Mouse (Mus musculus): ENCODE measurements around the gene Cpm. TPM values are rescaled to one million over a fixed set of nuclear protein-coding genes. Genes with fewer than 3 reads are reported as not detected.
"Not testable (repeated sequence)": the region's sequence is repeated elsewhere in the genome, so short reads cannot be mapped to it uniquely, and the experiment has no call there.

The Cpm gene
- polyA plus RNA-seq, 1 experiment from 2014 or later, result 83.7 TPM

GRCm38 (mm10) chr10:117593041-117593570, 36.2 kb upstream of the Cpm start:
- Histone ChIP-seq H3K27me3 (ENCODE audit: control insufficient read depth, insufficient read depth, low read depth, low read length) (no peaks in the 10 kb centered on the region), H3K27ac (ENCODE audit: low read length) (no peak overlapping the region), H3K9ac (ENCODE audit: low read length) (no peak overlapping the region), H3K4me1 (replicated peaks; ENCODE audit: control insufficient read depth, insufficient read depth, low read length) (peaks cover 9% of the 10 kb centered on the region), H3K4me3 (ENCODE audit: low read length) (no peak overlapping the region), H3K36me3 (ENCODE audit: control insufficient read depth, insufficient read depth, low read length) (no peaks in the 10 kb centered on the region), H3K4me2 (ENCODE audit: low read depth, low read length) (no peak overlapping the region), H3K9me3 (ENCODE audit: control insufficient read depth, low read length) (no peaks in the 10 kb centered on the region)
- no peak for ATAC-seq (ENCODE audit: low read depth)
- 90% methylated on average over 5 of the region's 5 CpGs for WGBS

- no peaks in the 10 kb centered on the region for H3K27me3 ChIP-seq (ENCODE audit: control insufficient read depth, insufficient read depth, low read depth, low read length)
- no peak for ATAC-seq (ENCODE audit: low read depth)
- no peak overlapping the region for H3K4me2 ChIP-seq (ENCODE audit: low read depth, low read length)
- no peaks in the 10 kb centered on the region for H3K9me3 ChIP-seq (ENCODE audit: control insufficient read depth, low read length)
- no peaks in the 10 kb centered on the region for H3K36me3 ChIP-seq (ENCODE audit: control insufficient read depth, insufficient read depth, low read length)
- H3K27ac ChIP-seq (ENCODE audit: low read length), result no peak overlapping the region
- 93% methylated on average over 13 of the region's 13 CpGs for WGBS
- H3K9ac ChIP-seq (ENCODE audit: low read length), result no peak overlapping the region
- no peak overlapping the region for H3K4me3 ChIP-seq (ENCODE audit: low read length)
- peaks cover 9% of the 10 kb centered on the region for H3K4me1 ChIP-seq (replicated peaks; ENCODE audit: control insufficient read depth, insufficient read depth, low read length)
Measured at GRCm38 (mm10) chr10:117593857-117594256, 35.4 kb upstream of the Cpm start.

- Histone ChIP-seq H3K4me1 (replicated peaks; ENCODE audit: control insufficient read depth, insufficient read depth, low read length) (peaks cover 9% of the 10 kb centered on the region), H3K4me2 (ENCODE audit: low read depth, low read length) (no peak overlapping the region), H3K27ac (ENCODE audit: low read length) (no peak overlapping the region), H3K9me3 (ENCODE audit: control insufficient read depth, low read length) (no peaks in the 10 kb centered on the region), H3K36me3 (ENCODE audit: control insufficient read depth, insufficient read depth, low read length) (no peaks in the 10 kb centered on the region), H3K27me3 (ENCODE audit: control insufficient read depth, insufficient read depth, low read depth, low read length) (no peaks in the 10 kb centered on the region), H3K9ac (ENCODE audit: low read length) (no peak overlapping the region), H3K4me3 (ENCODE audit: low read length) (no peak overlapping the region)
- no peak for ATAC-seq (ENCODE audit: low read depth)
- 86% methylated on average over 17 of the region's 17 CpGs for WGBS
Measured at GRCm38 (mm10) chr10:117594291-117594850, 34.9 kb upstream of the Cpm start.

GRCm38 (mm10) chr10:117594913-117595312, 34.4 kb upstream of the Cpm start:
- no peak for ATAC-seq (ENCODE audit: low read depth)
- no peak overlapping the region for H3K9ac ChIP-seq (ENCODE audit: low read length)
- no peak overlapping the region for H3K4me2 ChIP-seq (ENCODE audit: low read depth, low read length)
- no peak overlapping the region for H3K27ac ChIP-seq (ENCODE audit: low read length)
- no peak overlapping the region for H3K4me3 ChIP-seq (ENCODE audit: low read length)
- WGBS, result 88% methylated on average over 13 of the region's 13 CpGs
- no peaks in the 10 kb centered on the region for H3K9me3 ChIP-seq (ENCODE audit: control insufficient read depth, low read length)
- H3K4me1 ChIP-seq (replicated peaks; ENCODE audit: control insufficient read depth, insufficient read depth, low read length), result peaks cover 9% of the 10 kb centered on the region
- no peaks in the 10 kb centered on the region for H3K36me3 ChIP-seq (ENCODE audit: control insufficient read depth, insufficient read depth, low read length)
- H3K27me3 ChIP-seq (ENCODE audit: control insufficient read depth, insufficient read depth, low read depth, low read length), result no peaks in the 10 kb centered on the region

GRCm38 (mm10) chr10:117595442-117596164, 33.7 kb upstream of the Cpm start:
- Histone ChIP-seq H3K36me3 (ENCODE audit: control insufficient read depth, insufficient read depth, low read length) (no peaks in the 10 kb centered on the region), H3K4me2 (ENCODE audit: low read depth, low read length) (no peak overlapping the region), H3K9ac (ENCODE audit: low read length) (no peak overlapping the region), H3K4me3 (ENCODE audit: low read length) (no peak overlapping the region), H3K9me3 (ENCODE audit: control insufficient read depth, low read length) (no peaks in the 10 kb centered on the region), H3K4me1 (replicated peaks; ENCODE audit: control insufficient read depth, insufficient read depth, low read length) (peaks cover 9% of the 10 kb centered on the region), H3K27ac (ENCODE audit: low read length) (no peak overlapping the region), H3K27me3 (ENCODE audit: control insufficient read depth, insufficient read depth, low read depth, low read length) (no peaks in the 10 kb centered on the region)
- 65% methylated on average over 13 of the region's 13 CpGs for WGBS
- no peak for ATAC-seq (ENCODE audit: low read depth)

- no peak overlapping the region for H3K27ac ChIP-seq (ENCODE audit: low read length)
- WGBS, result 73% methylated on average over 9 of the region's 9 CpGs
Measured at GRCm38 (mm10) chr10:117596165-117596735, 33.0 kb upstream of the Cpm start.

GRCm38 (mm10) chr10:117596771-117597324, 32.5 kb upstream of the Cpm start:
- Histone ChIP-seq H3K9ac (ENCODE audit: low read length) (no peak overlapping the region), H3K4me3 (ENCODE audit: low read length) (no peak overlapping the region), H3K4me2 (ENCODE audit: low read depth, low read length) (no peak overlapping the region), H3K27ac (ENCODE audit: low read length) (no peak overlapping the region), H3K27me3 (ENCODE audit: control insufficient read depth, insufficient read depth, low read depth, low read length) (no peaks in the 10 kb centered on the region), H3K36me3 (ENCODE audit: control insufficient read depth, insufficient read depth, low read length) (no peaks in the 10 kb centered on the region), H3K9me3 (ENCODE audit: control insufficient read depth, low read length) (no peaks in the 10 kb centered on the region), H3K4me1 (replicated peaks; ENCODE audit: control insufficient read depth, insufficient read depth, low read length) (peaks cover 6% of the 10 kb centered on the region)
- ATAC-seq (ENCODE audit: low read depth), result no peak
- WGBS, result 53% methylated on average over 5 of the region's 5 CpGs

More at GRCm38 (mm10) chr10:117596165-117596735, 33.0 kb upstream of the Cpm start:
- no peak for ATAC-seq (ENCODE audit: low read depth)
- no peaks in the 10 kb centered on the region for H3K36me3 ChIP-seq (ENCODE audit: control insufficient read depth, insufficient read depth, low read length)
- H3K4me3 ChIP-seq (ENCODE audit: low read length), result no peak overlapping the region
- no peaks in the 10 kb centered on the region for H3K9me3 ChIP-seq (ENCODE audit: control insufficient read depth, low read length)
- H3K4me1 ChIP-seq (replicated peaks; ENCODE audit: control insufficient read depth, insufficient read depth, low read length), result peaks cover 9% of the 10 kb centered on the region
- no peaks in the 10 kb centered on the region for H3K27me3 ChIP-seq (ENCODE audit: control insufficient read depth, insufficient read depth, low read depth, low read length)
- H3K4me2 ChIP-seq (ENCODE audit: low read depth, low read length), result no peak overlapping the region
- H3K9ac ChIP-seq (ENCODE audit: low read length), result no peak overlapping the region

GRCm38 (mm10) chr10:117597371-117598265, 31.7 kb upstream of the Cpm start:
- H3K36me3 ChIP-seq (ENCODE audit: control insufficient read depth, insufficient read depth, low read length); H3K9ac ChIP-seq (ENCODE audit: low read length); H3K4me3 ChIP-seq (ENCODE audit: low read length); ATAC-seq (ENCODE audit: low read depth); H3K4me1 ChIP-seq (replicated peaks; ENCODE audit: control insufficient read depth, insufficient read depth, low read length); H3K4me2 ChIP-seq (ENCODE audit: low read depth, low read length); H3K27ac ChIP-seq (ENCODE audit: low read length); H3K27me3 ChIP-seq (ENCODE audit: control insufficient read depth, insufficient read depth, low read depth, low read length); H3K9me3 ChIP-seq (ENCODE audit: control insufficient read depth, low read length): not testable (repeated sequence)
- 80% methylated on average over 16 of the region's 16 CpGs for WGBS

Measured in lung, embryonic 16.5 days (tissue).